Mouse (Mus musculus) neural tube, embryonic 14.5 days (tissue): ENCODE data around the gene Dnlz. TPM values are rescaled to one million over a fixed set of nuclear protein-coding genes. Genes with fewer than 3 reads are reported as not detected.

Experiments
- ATAC-seq: fragments of 200-750 bp; cut with Nextera tagmentation; 2 replicates; pipeline ENCODE4 v1.8.0; 2017; ENCODE audit warnings: low read depth, mild to moderate bottlenecking, moderate TSS enrichment, moderate library complexity
- H3K27ac ChIP-seq: fragments of 300-500 bp; sonication (generic); 2 replicates; pipeline ENCODE4 v1.5.1; 2014; ENCODE audit warnings: low read depth, mild to moderate bottlenecking, control low read depth, low read length, moderate library complexity, mixed read lengths
- H3K27me3 ChIP-seq: fragments of 300-500 bp; sonication (generic); 2 replicates; pipeline ENCODE4 v1.6.1; 2014; ENCODE audit warnings: low read length; ENCODE audit not compliant: control insufficient read depth, insufficient read depth
- H3K36me3 ChIP-seq: fragments of 300-500 bp; sonication (generic); 2 replicates; pipeline ENCODE4 v1.6.1; 2014; ENCODE audit warnings: low read length, mixed read lengths; ENCODE audit not compliant: control insufficient read depth, insufficient read depth
- H3K4me1 ChIP-seq: fragments of 300-500 bp; sonication (generic); 2 replicates; pipeline ENCODE4 v1.6.1; 2014; ENCODE audit warnings: low read length; ENCODE audit not compliant: control insufficient read depth, insufficient read depth
- H3K4me2 ChIP-seq: fragments of 300-500 bp; sonication (generic); 2 replicates; pipeline ENCODE4 v1.6.1; 2014; ENCODE audit warnings: mild to moderate bottlenecking, low read depth, low read length, control low read depth
- H3K4me3 ChIP-seq: fragments of 300-500 bp; sonication (generic); 2 replicates; pipeline ENCODE4 v1.5.1; 2014; ENCODE audit warnings: low read depth, low read length, control low read depth, mixed read lengths
- H3K9ac ChIP-seq: fragments of 300-500 bp; sonication (generic); replicated peaks from 2 replicates; pipeline ENCODE4 v1.6.1; 2014; ENCODE audit warnings: low read depth, mild to moderate bottlenecking, control low read depth, low read length, mixed read lengths
- H3K9me3 ChIP-seq: fragments of 300-500 bp; sonication (generic); 2 replicates; pipeline ENCODE4 v1.6.1; 2016; ENCODE audit warnings: low read length; ENCODE audit not compliant: control insufficient read depth
- WGBS: fragments of 180-500 bp; shearing (Covaris S2); extraction: QIAGEN DNeasy Blood & Tissue Kit; methylation state at CpG from one replicate; pipeline ENCODE4 v1.1.7; 2014; 5-methylcytosine and 5-hydroxymethylcytosine counted together
- polyA plus RNA-seq: library from polyadenylated mRNA; unstranded; fragments of >200 nt; fragmentation: Nextera tagmentation; extraction: Ambion mirVana; gene quantifications from 2 replicates; pipeline ENCODE4 v1.2.1, GENCODE M21; 2014

Dnlz gene
- polyA plus RNA-seq, 1 experiment from 2014 or later: 26.6 TPM

GRCm38 (mm10) chr2:26352291-26352910, 491 bp upstream of the Dnlz start:
- WGBS: 2% methylated on average over 36 of the region's 36 CpGs
- peak; percentile 39 for ATAC-seq
- peak overlapping the region; percentile 76 for H3K4me3 ChIP-seq
- H3K9ac ChIP-seq: peak overlapping the region; percentile 96
- H3K4me1 ChIP-seq: peaks cover 22% of the 10 kb centered on the region
- peak overlapping the region; percentile 95 for H3K4me2 ChIP-seq
- H3K27ac ChIP-seq: peak overlapping the region; percentile 84
- no peaks in the 10 kb centered on the region for H3K9me3 ChIP-seq
- peaks cover 11% of the 10 kb centered on the region; the same call in 1 of the 2 replicates for H3K36me3 ChIP-seq
- H3K27me3 ChIP-seq: no peaks in the 10 kb centered on the region

GRCm38 (mm10) chr2:26348241-26348640, 3.7 kb downstream of the Dnlz start:
- WGBS: 71% methylated on average over 6 of the region's 6 CpGs
- H3K36me3 ChIP-seq: peaks cover 49% of the 10 kb centered on the region
- H3K4me1 ChIP-seq: peaks cover 16% of the 10 kb centered on the region
- H3K9ac ChIP-seq: no peak overlapping the region
- H3K4me2 ChIP-seq: no peak overlapping the region
- H3K27me3 ChIP-seq: no peaks in the 10 kb centered on the region
- H3K27ac ChIP-seq: no peak overlapping the region
- no peak for ATAC-seq
- H3K4me3 ChIP-seq: no peak overlapping the region
- H3K9me3 ChIP-seq: no peaks in the 10 kb centered on the region

GRCm38 (mm10) chr2:26342609-26343490, 9.1 kb downstream of the Dnlz start:
- no peak overlapping the region for H3K4me3 ChIP-seq
- no peak overlapping the region for H3K9ac ChIP-seq
- no peaks in the 10 kb centered on the region for H3K27me3 ChIP-seq
- H3K27ac ChIP-seq: no peak overlapping the region
- H3K4me1 ChIP-seq: no peaks in the 10 kb centered on the region
- peaks cover 82% of the 10 kb centered on the region for H3K36me3 ChIP-seq
- 74% methylated on average over 11 of the region's 11 CpGs for WGBS
- no peak overlapping the region for H3K4me2 ChIP-seq
- no peak for ATAC-seq
- H3K9me3 ChIP-seq: no peaks in the 10 kb centered on the region

- 0 out of 2 replicates have a peak overlapping the region, but pooled peaks have one; percentile 22 for H3K27ac ChIP-seq
- no peak overlapping the region for H3K4me2 ChIP-seq
- no peaks in the 10 kb centered on the region for H3K9me3 ChIP-seq
- no peak overlapping the region for H3K4me3 ChIP-seq
- H3K9ac ChIP-seq: no peak overlapping the region
- peaks cover 76% of the 10 kb centered on the region for H3K36me3 ChIP-seq
- H3K4me1 ChIP-seq: no peaks in the 10 kb centered on the region
- WGBS: 85% methylated on average over 10 of the region's 10 CpGs
- ATAC-seq: no peak
- no peaks in the 10 kb centered on the region for H3K27me3 ChIP-seq
Observed at GRCm38 (mm10) chr2:26342044-26342443, 9.9 kb downstream of the Dnlz start.

GRCm38 (mm10) chr2:26341510-26341981, 10.4 kb downstream of the Dnlz start:
- WGBS: 95% methylated on average over 2 of the region's 2 CpGs

GRCm38 (mm10) chr2:26339204-26339551, 12.7 kb downstream of the Dnlz start:
- Histone ChIP-seq H3K4me2 (no peak overlapping the region), H3K9me3 (no peaks in the 10 kb centered on the region), H3K27ac (no peak overlapping the region), H3K27me3 (no peaks in the 10 kb centered on the region), H3K9ac (no peak overlapping the region), H3K36me3 (peaks cover 50% of the 10 kb centered on the region), H3K4me3 (no peak overlapping the region), H3K4me1 (no peaks in the 10 kb centered on the region)
- no peak for ATAC-seq
- WGBS: 92% methylated on average over 5 of the region's 5 CpGs

More at GRCm38 (mm10) chr2:26341510-26341981, 10.4 kb downstream of the Dnlz start:
- Histone ChIP-seq H3K4me3 (no peak overlapping the region), H3K4me1 (no peaks in the 10 kb centered on the region), H3K4me2 (no peak overlapping the region), H3K27ac (0 out of 2 replicates have a peak overlapping the region, but pooled peaks have one; percentile 22), H3K9ac (no peak overlapping the region), H3K27me3 (no peaks in the 10 kb centered on the region), H3K9me3 (no peaks in the 10 kb centered on the region), H3K36me3 (peaks cover 71% of the 10 kb centered on the region)
- ATAC-seq: no peak

- no peak overlapping the region for H3K4me2 ChIP-seq
- H3K27me3 ChIP-seq: no peaks in the 10 kb centered on the region
- H3K4me3 ChIP-seq: no peak overlapping the region
- no peaks in the 10 kb centered on the region for H3K4me1 ChIP-seq
- 71% methylated on average over 8 of the region's 13 CpGs for WGBS
- no peak overlapping the region for H3K9ac ChIP-seq
- no peaks in the 10 kb centered on the region for H3K9me3 ChIP-seq
- no peak overlapping the region for H3K27ac ChIP-seq
- peaks cover 45% of the 10 kb centered on the region for H3K36me3 ChIP-seq
- ATAC-seq: peak; percentile 56
Observed at GRCm38 (mm10) chr2:26338302-26339203, 13.4 kb downstream of the Dnlz start.

- H3K4me2 ChIP-seq: no peak overlapping the region
- no peak for ATAC-seq
Observed at GRCm38 (mm10) chr2:26330702-26331101, 21.2 kb downstream of the Dnlz start.

More at GRCm38 (mm10) chr2:26330702-26331101, 21.2 kb downstream of the Dnlz start:
- 76% methylated on average over 6 of the region's 6 CpGs for WGBS
- Histone ChIP-seq H3K27me3 (no peaks in the 10 kb centered on the region), H3K4me1 (no peaks in the 10 kb centered on the region), H3K36me3 (peaks cover 41% of the 10 kb centered on the region), H3K9me3 (no peaks in the 10 kb centered on the region), H3K27ac (peak overlapping the region; percentile 61), H3K9ac (no peak overlapping the region), H3K4me3 (no peak overlapping the region)
